Mouse (Mus musculus) brain, adult 2 months (tissue): ENCODE measurements around the gene Map3k13.
A peak's percentile ranks its signal among the peaks of the same experiment; 100 is the strongest.
"Not testable (repeated sequence)": the region's sequence is repeated elsewhere in the genome, so short reads cannot be mapped to it uniquely, and the experiment has no call there.

Experiments used
- DNase-seq: peaks from one replicate; pipeline ENCODE4 v3.0.0; 2011; ENCODE audit warnings: low read depth, low spot score

The Map3k13 gene

DNA sequence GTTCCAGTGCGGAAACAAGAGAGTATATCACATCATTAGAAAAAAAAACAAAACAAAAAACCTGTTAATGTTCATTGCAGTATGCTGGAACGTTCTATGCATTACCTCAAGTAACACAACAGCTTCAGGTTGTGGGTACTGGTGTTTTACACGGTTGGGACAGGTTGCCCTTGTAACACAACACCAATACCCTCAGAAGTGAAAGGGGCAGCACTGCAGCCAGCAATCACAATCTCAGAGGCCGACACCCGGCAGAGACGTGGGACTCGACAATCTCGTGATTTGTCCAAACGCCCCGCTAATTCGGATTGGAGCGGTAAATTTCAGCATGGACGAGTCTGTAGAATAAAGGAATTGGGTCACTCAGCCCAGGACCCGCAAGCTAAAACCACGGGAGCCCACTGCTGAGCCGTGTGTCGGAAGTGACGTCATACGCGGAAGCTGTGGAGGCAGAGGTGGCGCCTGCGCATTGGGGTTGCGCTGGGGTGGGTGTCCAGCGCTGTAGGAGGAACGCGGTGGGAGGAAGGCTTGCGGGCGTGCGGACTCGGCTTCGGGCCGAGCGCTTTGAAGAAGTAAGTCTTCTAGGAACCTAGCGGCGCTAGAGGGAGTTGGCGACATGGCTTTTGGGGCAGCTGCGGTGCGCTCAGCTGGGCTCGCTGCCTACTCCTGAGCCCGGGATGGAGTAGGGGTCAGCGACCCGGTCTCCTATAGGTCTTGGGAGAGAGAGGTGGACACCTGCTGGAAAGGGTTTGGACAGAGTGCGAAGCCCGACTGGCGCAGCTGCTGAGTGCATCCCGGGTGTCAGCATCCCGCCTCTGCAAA, at the start of gene Map3k13:
Map3k13 (plus strand) TSS at position 472 of the 822 bp plus-strand sequence.
- peak; percentile 97 for DNase-seq

DNA sequence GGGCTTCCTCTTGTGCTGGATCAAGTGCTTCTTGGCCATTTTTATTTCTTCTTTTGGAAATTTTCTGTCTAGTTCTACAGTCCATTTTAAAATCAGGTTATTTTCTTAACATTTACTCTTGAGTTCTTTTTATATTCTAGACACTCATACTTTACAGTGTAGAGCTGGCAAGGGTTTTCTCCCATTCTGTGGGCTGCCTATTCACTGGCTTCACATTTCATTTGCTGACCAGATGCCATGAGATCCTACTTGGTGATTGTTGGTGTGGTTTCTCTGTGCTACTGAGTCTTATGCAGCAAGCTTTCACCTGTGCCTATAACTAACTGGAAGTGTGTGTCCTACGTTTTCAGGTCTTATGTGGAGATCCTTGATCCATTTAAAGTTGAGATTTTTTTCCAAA, 35.7 kb upstream of the Map3k13 start:
- peak; percentile 28 for DNase-seq

DNA sequence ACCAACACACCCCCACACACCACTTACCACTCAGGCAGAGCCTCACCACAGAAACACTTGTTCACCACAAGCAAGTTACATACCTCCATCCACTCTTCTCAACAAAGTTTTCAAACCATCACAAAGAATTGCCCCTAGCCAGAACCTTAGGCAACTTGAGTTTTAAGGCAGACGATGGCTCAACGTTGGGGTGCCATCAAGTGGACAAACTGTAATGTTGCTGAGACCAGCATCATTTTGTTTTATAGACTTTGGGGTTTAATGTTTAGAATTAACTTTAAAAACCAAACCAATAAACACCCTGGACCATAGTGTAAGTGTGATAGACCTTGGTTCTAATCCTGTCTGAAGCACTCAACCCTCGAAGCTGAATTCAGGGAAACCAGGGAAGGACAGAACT, 25.9 kb upstream of the Map3k13 start:
- DNase-seq: peak; percentile 17

DNA sequence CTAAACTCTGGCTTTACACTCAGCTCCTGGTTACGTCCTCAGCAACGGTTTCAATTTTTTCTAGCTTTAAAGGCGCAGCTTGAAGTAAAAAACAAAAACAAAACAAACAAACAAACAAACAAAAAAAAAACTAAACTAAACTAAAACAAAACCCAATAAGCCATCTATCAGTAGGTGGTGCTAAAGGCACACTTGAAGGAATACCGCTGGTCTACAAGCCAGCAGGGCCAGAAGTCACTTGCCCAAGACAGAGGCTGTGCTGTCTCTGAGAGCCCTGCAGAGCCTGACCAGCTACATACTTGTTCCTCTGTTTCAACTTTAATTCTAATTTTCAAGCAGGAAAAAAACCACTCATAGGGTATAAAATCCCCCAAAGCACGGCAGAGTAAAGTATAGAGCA, 24.5 kb upstream of the Map3k13 start:
- DNase-seq: peak; percentile 50

DNA sequence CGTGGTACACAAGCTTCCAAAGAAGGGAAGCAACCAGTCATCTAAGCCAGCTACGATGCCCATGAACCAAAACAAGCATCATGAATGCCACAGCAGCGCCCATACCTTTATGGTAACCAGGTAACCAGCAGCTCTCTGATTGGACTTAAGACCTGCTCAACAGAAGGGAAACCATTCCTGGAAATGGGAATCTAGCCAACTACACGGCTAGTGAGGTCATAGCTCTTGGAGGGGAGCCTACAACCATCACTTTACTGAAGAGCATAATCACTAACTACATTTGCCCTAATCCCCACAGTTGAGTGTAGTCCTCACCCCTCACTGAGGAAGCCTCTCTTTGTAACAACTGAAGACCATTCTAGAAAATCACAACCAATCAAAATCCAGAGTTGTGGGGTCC, 19.4 kb upstream of the Map3k13 start:
- no peak for DNase-seq

DNA sequence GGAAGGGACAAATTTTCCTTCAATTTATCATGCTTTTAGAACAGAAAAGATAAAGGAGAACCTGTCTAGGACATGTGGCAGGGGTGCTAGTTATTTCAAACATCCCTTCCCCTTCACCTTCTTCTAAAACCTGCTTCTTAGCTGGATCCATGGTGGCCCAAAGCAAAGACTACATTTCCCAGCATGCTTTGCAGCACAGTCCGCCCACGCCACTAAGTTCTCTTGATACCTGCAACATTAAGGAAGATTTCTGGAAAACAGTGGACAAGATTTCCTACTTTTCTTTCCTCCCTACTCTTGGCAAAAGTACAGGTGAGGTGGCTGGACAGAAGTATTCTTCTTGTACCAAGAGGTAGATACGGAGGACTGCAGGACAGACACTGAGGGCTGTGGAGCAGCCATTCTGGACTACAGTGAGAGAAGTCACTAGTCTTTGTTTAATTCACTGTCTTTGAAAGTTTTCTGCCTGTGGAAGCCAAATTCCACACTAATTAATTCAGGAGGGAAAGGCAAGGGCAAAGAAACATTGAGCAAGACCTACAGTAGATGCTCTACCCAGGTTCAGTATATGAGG, 15.8 kb upstream of the Map3k13 start:
- peak; percentile 31 for DNase-seq

DNA sequence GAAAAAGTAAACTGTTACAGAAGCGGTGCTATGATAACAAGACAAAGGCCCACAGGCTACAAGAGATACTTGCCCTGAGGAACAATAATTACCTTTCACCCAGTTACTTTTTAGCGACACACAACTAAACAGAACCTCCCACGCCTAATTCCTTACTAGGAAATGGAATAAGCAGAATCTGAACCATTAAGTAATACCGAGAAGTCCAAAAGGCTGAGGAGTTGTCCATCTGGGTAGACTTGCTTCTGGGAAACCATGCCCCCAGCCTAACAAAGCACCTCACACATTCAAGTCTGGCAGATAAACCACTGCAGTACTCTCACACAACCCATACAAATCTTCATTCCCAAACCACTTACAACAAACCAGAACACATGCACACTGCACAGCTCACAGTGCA, 15.0 kb upstream of the Map3k13 start:
- no peak for DNase-seq

DNA sequence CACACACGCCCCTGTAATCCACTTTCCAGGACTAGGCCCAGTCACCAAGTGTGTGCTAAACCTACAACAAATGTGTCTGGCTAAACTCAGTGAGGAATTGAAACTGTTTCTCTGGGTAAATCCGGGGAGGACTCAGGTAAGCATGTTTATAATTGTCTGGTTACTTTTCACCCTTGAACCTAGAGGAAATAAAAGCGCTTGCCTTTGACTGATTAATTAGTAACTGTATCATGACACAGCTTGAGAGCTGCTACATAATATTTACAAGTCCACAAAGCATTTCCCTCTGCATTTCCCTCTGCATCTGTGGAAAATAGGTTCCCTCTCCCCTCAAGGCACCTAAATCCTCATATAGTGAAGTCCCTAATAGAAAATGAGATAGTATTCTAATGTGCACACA, 12.9 kb upstream of the Map3k13 start:
- no peak for DNase-seq

DNA sequence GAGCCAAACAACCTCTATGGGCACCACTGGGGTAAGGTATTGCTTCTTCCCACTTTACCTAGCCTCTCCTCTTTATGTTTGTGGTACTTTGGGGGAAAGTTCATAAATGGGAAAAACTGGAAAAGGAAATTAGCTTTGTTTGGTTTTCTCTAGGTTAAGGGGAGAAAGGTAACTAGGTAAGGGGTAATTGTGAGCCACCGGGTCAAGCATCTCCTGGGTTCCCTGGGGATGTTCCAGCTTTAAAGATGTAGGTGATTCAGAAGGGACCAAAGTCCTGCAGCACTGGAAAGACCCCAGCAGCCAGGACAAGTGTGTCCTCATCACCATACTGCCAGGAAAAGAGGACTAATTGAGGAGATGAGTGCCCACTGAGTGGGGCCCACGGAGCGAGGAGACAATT, 12.3 kb upstream of the Map3k13 start:
- no peak for DNase-seq

DNA sequence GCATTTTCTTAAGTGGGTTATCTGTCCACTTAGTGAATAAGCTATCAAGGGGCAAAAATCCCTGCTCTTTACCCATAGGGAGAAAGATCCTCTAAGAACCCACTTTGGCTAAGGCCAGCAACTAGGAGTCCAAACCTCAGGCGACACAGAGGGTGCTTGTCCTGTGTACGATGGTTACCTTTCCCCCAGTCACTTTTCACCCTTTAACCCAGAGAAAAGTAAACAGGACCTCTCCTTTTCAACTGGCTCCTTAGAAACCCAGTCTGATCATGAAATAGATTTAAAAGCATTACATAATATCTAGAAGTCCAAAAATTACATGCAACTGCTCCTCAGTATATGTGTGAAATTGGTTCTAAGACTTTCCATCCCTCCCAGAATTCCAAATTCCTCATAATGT, 11.3 kb upstream of the Map3k13 start:
- DNase-seq: no peak

DNA sequence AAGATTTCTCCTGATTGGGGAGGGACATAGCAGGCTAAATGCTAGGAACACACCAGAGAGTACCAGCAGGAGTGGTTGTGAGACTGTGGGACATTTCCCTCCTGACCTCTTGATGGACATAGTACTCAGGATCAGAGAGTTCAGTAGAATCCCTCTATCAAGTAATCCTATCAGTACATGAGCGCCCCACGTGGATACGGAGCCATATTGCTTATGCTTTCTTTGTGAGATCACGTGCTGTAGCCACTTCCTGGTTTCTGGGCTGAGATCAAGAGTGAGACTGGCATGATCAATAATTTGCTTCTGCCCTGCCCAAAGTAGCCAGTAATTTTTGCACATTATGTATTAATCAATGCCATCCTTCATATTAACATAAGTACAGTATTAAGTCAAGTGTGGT, 9.1 kb upstream of the Map3k13 start:
- DNase-seq: no peak

DNA sequence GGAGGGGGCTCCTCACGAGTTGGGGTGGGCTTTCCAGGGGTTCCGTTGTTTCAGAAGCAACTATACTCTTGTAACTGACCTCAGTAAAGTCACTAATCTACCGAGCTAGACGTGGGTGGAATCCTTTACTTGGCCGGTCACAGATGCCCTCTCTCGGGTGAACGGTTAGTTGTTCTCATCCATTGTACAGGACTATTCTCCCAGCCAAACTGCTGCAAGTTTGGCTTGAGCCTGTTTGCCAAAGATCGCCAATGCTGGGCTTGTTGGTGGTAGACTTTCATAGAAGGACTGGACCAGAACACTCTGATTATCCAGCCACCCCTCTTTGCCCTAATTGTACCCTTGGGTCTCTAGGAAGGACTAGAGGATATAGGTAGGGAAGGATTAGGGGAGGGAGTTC, 7.8 kb upstream of the Map3k13 start:
- DNase-seq: no peak

DNA sequence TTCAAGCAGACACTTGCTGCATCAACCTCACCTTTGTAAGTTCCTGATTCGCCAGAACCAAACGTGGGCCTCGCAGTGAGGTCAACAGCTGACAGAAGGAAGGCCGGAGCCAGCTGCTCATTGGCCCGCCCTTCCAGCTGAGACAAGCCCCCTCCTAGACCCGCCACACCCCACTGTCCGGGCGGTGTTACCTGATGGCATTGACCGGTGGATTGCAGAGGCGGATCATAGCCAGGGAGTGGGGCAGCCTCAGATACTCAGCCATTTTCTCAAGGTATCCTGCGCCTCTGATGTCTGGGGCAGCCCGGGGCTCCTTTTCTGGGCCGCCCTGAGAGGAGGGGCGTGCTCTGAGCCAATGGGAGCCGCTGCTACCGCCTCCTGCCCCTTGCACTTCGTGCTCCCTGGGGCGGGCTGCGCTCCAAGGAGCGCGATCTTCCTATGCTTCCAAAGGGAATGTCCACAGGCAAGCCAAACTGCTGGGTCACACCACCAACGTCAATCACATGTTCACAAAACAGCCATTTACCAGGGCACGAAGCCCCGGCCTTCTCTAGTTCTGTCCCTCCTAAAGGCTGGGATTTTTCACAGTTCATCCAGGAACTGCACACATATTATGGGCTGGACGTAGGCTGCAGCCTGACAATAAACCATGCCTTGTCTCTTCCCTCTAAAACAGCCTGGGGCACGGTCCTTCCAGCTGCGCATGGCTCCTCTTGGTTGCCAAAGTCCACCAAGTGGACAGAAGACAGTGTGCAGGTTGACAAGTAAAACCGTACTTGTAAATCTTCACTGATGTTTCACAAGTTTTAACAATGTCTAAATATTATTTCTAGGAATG, 6.4 kb upstream of the Map3k13 start, which contains the start of gene Ehhadh:
Ehhadh (minus strand) TSS at position 292 of the 838 bp plus-strand sequence.
- DNase-seq: peak; percentile 83

DNA sequence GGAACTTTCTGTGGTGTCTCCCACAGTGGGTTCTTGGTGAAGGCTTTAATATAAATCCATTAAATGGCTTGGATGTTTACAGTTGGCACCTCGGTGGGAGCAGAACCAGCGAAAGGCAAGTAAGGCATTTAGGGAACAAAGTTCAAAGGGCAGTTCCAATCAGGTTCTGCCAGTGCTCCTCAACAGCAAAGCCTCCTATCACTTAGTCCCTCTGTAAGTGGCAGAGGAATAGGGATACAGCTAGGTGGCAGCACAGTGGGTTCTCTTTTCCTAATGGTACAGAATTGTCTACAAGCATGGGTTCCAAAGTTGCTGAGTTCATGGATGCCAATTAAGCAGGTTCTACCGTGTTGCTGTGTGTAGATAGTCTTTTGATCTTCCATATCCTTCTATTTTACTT, 5.6 kb upstream of the Map3k13 start:
- no peak for DNase-seq

DNA sequence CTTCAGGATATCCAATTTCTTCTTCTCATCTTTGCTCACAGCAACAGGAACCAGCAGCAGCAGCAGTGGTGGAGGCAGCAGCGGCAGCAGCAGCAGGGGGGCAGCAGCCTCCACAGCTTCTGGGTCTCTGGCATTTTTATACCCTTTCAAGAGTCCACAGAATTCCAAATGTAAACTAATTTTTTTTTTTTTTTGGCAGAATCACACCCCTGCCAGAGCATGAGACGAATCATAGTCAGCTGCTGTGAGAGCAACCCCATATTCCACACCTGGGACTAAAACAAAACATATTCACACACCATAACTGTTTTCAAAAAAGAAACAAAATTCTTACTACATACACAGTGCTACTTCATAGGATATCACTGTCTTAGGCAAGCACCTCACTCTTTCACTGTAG, 5.0 kb upstream of the Map3k13 start:
- no peak for DNase-seq

DNA sequence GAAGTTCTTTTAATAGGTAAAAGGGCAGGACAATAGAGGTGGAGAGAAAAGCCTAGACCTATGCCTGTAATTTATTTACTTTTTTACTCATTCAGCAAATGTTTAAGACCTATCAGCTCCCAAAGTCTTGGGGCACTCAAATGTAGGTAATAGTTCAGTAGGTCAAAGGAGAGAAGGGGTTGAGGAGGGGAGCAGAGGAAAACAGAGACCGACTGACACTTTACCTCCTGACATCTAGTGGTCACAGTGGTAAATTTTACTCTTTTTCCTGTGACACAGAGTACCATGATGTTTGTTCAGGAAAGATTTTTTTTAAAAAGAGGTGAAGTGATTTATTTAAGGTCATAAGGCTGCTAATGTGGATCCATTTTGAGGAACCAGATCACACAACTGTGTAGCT, 3.7 kb upstream of the Map3k13 start:
- no peak for DNase-seq

DNA sequence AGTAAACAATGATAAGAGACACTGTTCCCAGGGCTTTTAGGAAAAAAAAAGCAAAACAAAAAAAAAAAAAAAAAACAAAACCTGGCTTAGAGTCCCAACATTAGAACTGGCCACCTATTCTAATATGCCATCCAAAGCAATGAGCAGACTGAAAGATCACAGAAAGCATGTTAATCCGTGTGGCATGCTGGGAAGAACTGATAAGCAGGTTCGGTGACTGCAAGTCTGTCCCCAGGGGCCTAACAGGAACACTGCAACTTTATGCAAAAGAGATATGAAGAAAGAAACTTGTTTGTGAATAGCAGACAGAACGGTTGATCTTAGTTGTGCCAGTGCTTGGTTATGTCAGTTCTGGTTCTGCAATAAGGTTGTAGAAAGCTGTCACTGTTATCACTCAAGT, 2.4 kb upstream of the Map3k13 start:
- no peak for DNase-seq

DNA sequence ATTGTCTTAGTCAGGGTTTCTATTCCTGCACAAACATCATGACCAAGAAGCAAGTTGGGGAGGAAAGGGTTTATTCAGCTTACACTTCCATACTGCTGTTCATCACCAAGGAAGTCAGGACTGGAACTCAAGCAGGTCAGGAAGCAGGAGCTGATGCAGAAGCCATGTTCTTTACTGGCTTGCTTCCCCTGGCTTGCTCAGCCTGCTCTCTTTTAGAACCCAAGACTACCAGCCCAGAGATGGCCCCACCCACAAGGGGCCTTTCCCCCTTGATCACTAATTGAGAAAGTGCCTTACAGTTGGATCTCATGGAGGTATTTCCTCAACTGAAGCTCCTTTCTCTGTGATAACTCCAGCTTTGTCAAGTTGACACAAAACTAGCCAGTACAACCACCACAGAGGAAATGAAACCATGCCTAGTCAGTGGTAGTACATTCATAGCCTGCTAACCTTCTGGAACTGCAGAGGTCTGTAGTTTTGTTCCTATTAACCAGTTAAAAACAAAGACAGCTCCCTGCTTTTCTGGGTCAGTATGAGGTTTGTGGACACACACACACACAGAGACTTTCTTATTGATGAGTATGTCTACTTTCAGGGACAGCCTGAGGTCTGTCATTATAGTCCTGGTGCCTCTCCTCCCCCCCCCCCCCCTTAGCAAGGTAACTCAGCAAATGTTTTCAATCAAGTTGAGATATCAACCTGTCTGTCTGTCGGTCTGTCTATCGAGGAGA, 901 bp upstream of the Map3k13 start:
- not testable (repeated sequence) for DNase-seq

DNA sequence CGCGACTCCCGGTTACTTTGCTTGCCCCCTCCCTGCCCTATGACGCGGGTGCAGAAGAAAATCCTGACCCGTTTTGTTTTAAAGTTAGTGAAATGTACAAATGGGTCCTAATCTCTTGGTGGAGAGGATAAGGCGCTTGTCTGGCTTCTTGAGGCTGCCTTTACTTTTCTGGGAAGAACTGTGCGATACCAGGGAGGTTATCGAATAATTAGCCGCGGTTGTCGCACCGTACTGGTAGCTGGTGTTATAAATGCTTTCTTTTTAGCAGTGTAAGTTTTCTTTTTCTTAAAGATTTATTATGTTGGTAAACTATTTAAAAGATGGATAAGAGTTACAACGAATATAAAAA, 525 bp downstream of the Map3k13 start:
- no peak for DNase-seq

DNA sequence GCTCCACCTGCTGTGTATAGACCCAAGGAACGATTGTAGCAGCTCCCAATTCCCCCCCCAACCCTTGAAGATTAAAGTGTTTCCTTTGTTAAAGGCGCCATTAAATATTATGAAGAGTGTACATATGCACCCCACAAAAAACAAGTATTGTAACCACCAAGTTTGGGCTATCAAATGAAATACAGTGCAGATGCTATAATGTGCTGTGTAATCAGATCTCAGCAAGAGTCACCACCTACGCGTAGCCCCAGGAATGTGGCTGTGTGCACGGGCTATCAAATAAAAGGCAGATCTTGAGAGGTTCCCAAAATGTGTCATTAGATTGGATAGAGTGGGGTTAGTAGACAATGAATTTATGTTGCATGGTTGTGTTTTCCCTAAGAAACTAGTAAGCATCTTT, 925 bp downstream of the Map3k13 start:
- DNase-seq: peak; percentile 21

DNA sequence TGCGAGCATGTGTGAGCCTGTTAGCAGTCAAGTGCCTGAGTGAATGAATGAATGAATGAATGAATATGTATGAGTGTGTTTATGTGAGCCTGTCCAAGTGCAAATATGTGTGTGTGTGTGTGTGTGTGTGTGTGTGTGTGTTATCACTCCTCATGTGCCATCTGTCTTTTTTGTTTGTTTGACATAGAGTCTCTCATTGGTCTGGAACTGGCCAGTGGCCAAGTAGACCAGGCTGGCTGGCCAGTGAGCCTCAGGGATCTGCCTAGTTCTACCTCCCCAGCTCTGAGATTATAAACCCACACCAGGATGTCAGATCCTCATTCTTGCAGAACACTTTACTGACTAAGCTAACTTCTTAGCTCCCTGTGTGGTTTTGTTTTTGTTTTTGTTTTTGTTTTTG, 10.1 kb downstream of the Map3k13 start:
- peak; percentile 72 for DNase-seq

DNA sequence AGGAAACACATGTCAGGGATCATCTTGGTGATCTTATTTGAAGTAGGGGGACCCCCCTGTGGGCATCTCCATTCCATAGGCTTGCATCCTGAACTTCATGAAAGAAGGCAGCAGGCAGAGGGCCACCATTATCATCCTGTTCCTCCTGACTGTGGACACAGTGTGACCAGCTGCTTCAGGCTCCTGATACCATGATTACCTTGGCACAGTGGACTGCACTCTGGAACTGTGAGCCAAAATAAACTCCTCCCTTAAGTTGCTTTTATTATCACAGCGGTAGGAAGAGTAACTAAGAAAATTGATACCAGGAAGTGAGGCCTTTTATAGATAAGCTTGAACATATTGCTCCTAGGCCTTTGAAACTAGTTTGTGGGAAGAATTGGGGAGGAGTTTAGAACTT, 12.7 kb downstream of the Map3k13 start:
- no peak for DNase-seq
